Mouse (Mus musculus): ENCODE measurements around the gene Sod2. TPM values are rescaled to one million over a fixed set of nuclear protein-coding genes. Genes with fewer than 3 reads are reported as not detected.
"Not testable (repeated sequence)": the region's sequence is repeated elsewhere in the genome, so short reads cannot be mapped to it uniquely, and the experiment has no call there.

The Sod2 gene
- polyA plus RNA-seq, 1 experiment from 2014 or later: 138 TPM

- TF ChIP-seq CTCF (IDR thresholded peaks at IDR 0.05; ENCODE audit: low read depth): no peak
- H3K4me3 ChIP-seq (ENCODE audit: low read depth, low read length): no peak overlapping the region
- peaks cover 44% of the 10 kb centered on the region for H3K36me3 ChIP-seq (ENCODE audit: control insufficient read depth, insufficient read depth)
- no peak overlapping the region for H3K9ac ChIP-seq (ENCODE audit: low read depth, low read length)
- no peaks in the 10 kb centered on the region for H3K9me3 ChIP-seq (ENCODE audit: control insufficient read depth)
- 62% methylated on average over 2 of the region's 2 CpGs for WGBS
- no peak overlapping the region for H3K4me2 ChIP-seq (replicated peaks; ENCODE audit: low read depth)
- no peak for ATAC-seq
- H3K27ac ChIP-seq (ENCODE audit: low read depth, low read length): no peak overlapping the region
- H3K4me1 ChIP-seq (replicated peaks; ENCODE audit: control insufficient read depth, insufficient read depth, low read length): no peaks in the 10 kb centered on the region
- no peaks in the 10 kb centered on the region for H3K27me3 ChIP-seq (replicated peaks; ENCODE audit: control insufficient read depth, insufficient read depth, low read length)
Observed at GRCm38 (mm10) chr17:12983988-12984387, 22.7 kb upstream of the Sod2 start.

GRCm38 (mm10) chr17:12988096-12988495, 18.6 kb upstream of the Sod2 start:
- not testable (repeated sequence) for H3K27me3 ChIP-seq (replicated peaks; ENCODE audit: control insufficient read depth, insufficient read depth, low read length); H3K9ac ChIP-seq (ENCODE audit: low read depth, low read length); H3K4me3 ChIP-seq (ENCODE audit: low read depth, low read length); H3K9me3 ChIP-seq (ENCODE audit: control insufficient read depth); H3K4me2 ChIP-seq (replicated peaks; ENCODE audit: low read depth); ATAC-seq; H3K4me1 ChIP-seq (replicated peaks; ENCODE audit: control insufficient read depth, insufficient read depth, low read length); H3K27ac ChIP-seq (ENCODE audit: low read depth, low read length)
- 90% methylated on average over 8 of the region's 8 CpGs for WGBS
- peaks cover 17% of the 10 kb centered on the region; the same call in 1 of the 2 replicates for H3K36me3 ChIP-seq (ENCODE audit: control insufficient read depth, insufficient read depth)
- TF ChIP-seq CTCF (IDR thresholded peaks at IDR 0.05; ENCODE audit: low read depth): peak; percentile 44

- no peaks in the 10 kb centered on the region for H3K9me3 ChIP-seq (ENCODE audit: control insufficient read depth)
- ATAC-seq: no peak
- no peaks in the 10 kb centered on the region for H3K36me3 ChIP-seq (ENCODE audit: control insufficient read depth, insufficient read depth)
- 0 out of 2 replicates have a peak, but pooled peaks have one; percentile 3 for TF ChIP-seq CTCF (IDR thresholded peaks at IDR 0.05; ENCODE audit: low read depth)
- peak overlapping the region; percentile 100 for H3K27ac ChIP-seq (ENCODE audit: low read depth, low read length)
- H3K9ac ChIP-seq (ENCODE audit: low read depth, low read length): peak overlapping the region; percentile 100
- H3K27me3 ChIP-seq (replicated peaks; ENCODE audit: control insufficient read depth, insufficient read depth, low read length): no peaks in the 10 kb centered on the region
- peak overlapping the region; percentile 100 for H3K4me3 ChIP-seq (ENCODE audit: low read depth, low read length)
- WGBS: 31% methylated on average over 8 of the region's 8 CpGs
- peak overlapping the region; percentile 72 for H3K4me2 ChIP-seq (replicated peaks; ENCODE audit: low read depth)
- no peaks in the 10 kb centered on the region for H3K4me1 ChIP-seq (replicated peaks; ENCODE audit: control insufficient read depth, insufficient read depth, low read length)
Observed at GRCm38 (mm10) chr17:12990567-12991145, 16.0 kb upstream of the Sod2 start.

- Histone ChIP-seq H3K4me1 (replicated peaks; ENCODE audit: control insufficient read depth, insufficient read depth, low read length) (no peaks in the 10 kb centered on the region), H3K4me2 (replicated peaks; ENCODE audit: low read depth) (peak overlapping the region; percentile 72), H3K9ac (ENCODE audit: low read depth, low read length) (peak overlapping the region; percentile 100), H3K9me3 (ENCODE audit: control insufficient read depth) (no peaks in the 10 kb centered on the region), H3K27ac (ENCODE audit: low read depth, low read length) (peak overlapping the region; percentile 100), H3K36me3 (ENCODE audit: control insufficient read depth, insufficient read depth) (no peaks in the 10 kb centered on the region), H3K4me3 (ENCODE audit: low read depth, low read length) (peak overlapping the region; percentile 100), H3K27me3 (replicated peaks; ENCODE audit: control insufficient read depth, insufficient read depth, low read length) (no peaks in the 10 kb centered on the region)
- TF ChIP-seq CTCF (IDR thresholded peaks at IDR 0.05; ENCODE audit: low read depth): no peak
- no peak for ATAC-seq
- WGBS: 2% methylated on average over 12 of the region's 12 CpGs
Observed at GRCm38 (mm10) chr17:12991194-12991634, 15.4 kb upstream of the Sod2 start.

- Histone ChIP-seq H3K4me1 (replicated peaks; ENCODE audit: control insufficient read depth, insufficient read depth, low read length) (no peaks in the 10 kb centered on the region), H3K4me3 (ENCODE audit: low read depth, low read length) (peak overlapping the region; percentile 100), H3K4me2 (replicated peaks; ENCODE audit: low read depth) (peak overlapping the region; percentile 72), H3K9me3 (ENCODE audit: control insufficient read depth) (no peaks in the 10 kb centered on the region), H3K27me3 (replicated peaks; ENCODE audit: control insufficient read depth, insufficient read depth, low read length) (no peaks in the 10 kb centered on the region), H3K27ac (ENCODE audit: low read depth, low read length) (peak overlapping the region; percentile 100), H3K9ac (ENCODE audit: low read depth, low read length) (peak overlapping the region; percentile 100), H3K36me3 (ENCODE audit: control insufficient read depth, insufficient read depth) (no peaks in the 10 kb centered on the region)
- peak; percentile 92 for ATAC-seq
- TF ChIP-seq CTCF (IDR thresholded peaks at IDR 0.05; ENCODE audit: low read depth): peak; percentile 26
- WGBS: under 1% methylated on average over 74 of the region's 84 CpGs
Observed at GRCm38 (mm10) chr17:12991635-12992358, 14.8 kb upstream of the Sod2 start.

GRCm38 (mm10) chr17:12992470-12992991, 14.1 kb upstream of the Sod2 start:
- H3K4me2 ChIP-seq (replicated peaks; ENCODE audit: low read depth): peak overlapping the region; percentile 72
- TF ChIP-seq CTCF (IDR thresholded peaks at IDR 0.05; ENCODE audit: low read depth): no peak
- no peaks in the 10 kb centered on the region for H3K9me3 ChIP-seq (ENCODE audit: control insufficient read depth)
- under 1% methylated on average over 46 of the region's 51 CpGs for WGBS
- H3K27ac ChIP-seq (ENCODE audit: low read depth, low read length): peak overlapping the region; percentile 100
- H3K4me3 ChIP-seq (ENCODE audit: low read depth, low read length): peak overlapping the region; percentile 100
- ATAC-seq: peak; percentile 90
- no peaks in the 10 kb centered on the region for H3K4me1 ChIP-seq (replicated peaks; ENCODE audit: control insufficient read depth, insufficient read depth, low read length)
- no peaks in the 10 kb centered on the region for H3K36me3 ChIP-seq (ENCODE audit: control insufficient read depth, insufficient read depth)
- peak overlapping the region; percentile 100 for H3K9ac ChIP-seq (ENCODE audit: low read depth, low read length)
- H3K27me3 ChIP-seq (replicated peaks; ENCODE audit: control insufficient read depth, insufficient read depth, low read length): no peaks in the 10 kb centered on the region
